Mouse (Mus musculus) cerebral cortex, adult 2 months (tissue): ENCODE data around the gene Hist1h3c.

ENCODE experiments used
- WGBS: fragments of 180-500 bp; shearing (Covaris S2); methylation state at CpG from one replicate; pipeline ENCODE4 v1.1.7; 2018; 5-methylcytosine and 5-hydroxymethylcytosine counted together

The Hist1h3c gene

GRCm38 (mm10) chr13:23738041-23738440 lies 7.4 kb downstream of the Hist1h3c start:
- 23% methylated on average over 4 of the region's 4 CpGs for WGBS

- 90% methylated on average over 5 of the region's 5 CpGs for WGBS
Observed at GRCm38 (mm10) chr13:23737091-23737490, 8.3 kb downstream of the Hist1h3c start.

- 21% methylated on average over 8 of the region's 8 CpGs for WGBS
Observed at GRCm38 (mm10) chr13:23732156-23732804, 13.1 kb downstream of the Hist1h3c start.

GRCm38 (mm10) chr13:23730479-23730878 lies 14.9 kb downstream of the Hist1h3c start:
- WGBS = 55% methylated on average over 8 of the region's 8 CpGs

- 93% methylated on average over 5 of the region's 5 CpGs for WGBS
Observed at GRCm38 (mm10) chr13:23729706-23730105, 15.7 kb downstream of the Hist1h3c start.

GRCm38 (mm10) chr13:23729192-23729525 lies 16.2 kb downstream of the Hist1h3c start:
- 85% methylated on average over 9 of the region's 9 CpGs for WGBS

GRCm38 (mm10) chr13:23728472-23729191 lies 16.8 kb downstream of the Hist1h3c start:
- WGBS = 81% methylated on average over 18 of the region's 18 CpGs

- 86% methylated on average over 1 of the region's 1 CpGs for WGBS
Observed at GRCm38 (mm10) chr13:23725213-23725612, 20.2 kb downstream of the Hist1h3c start.

- WGBS = 92% methylated on average over 4 of the region's 4 CpGs
Observed at GRCm38 (mm10) chr13:23724239-23724638, 21.2 kb downstream of the Hist1h3c start.

- WGBS = 25% methylated on average over 2 of the region's 2 CpGs
Observed at GRCm38 (mm10) chr13:23717593-23718245, 27.7 kb downstream of the Hist1h3c start.

- WGBS = 63% methylated on average over 11 of the region's 11 CpGs
Observed at GRCm38 (mm10) chr13:23717176-23717575, 28.2 kb downstream of the Hist1h3c start.

GRCm38 (mm10) chr13:23716261-23717042 lies 28.9 kb downstream of the Hist1h3c start:
- 83% methylated on average over 5 of the region's 5 CpGs for WGBS

- WGBS = 4% methylated on average over 17 of the region's 17 CpGs
Observed at GRCm38 (mm10) chr13:23710374-23711089, 34.9 kb downstream of the Hist1h3c start, which contains the start of gene Hfe. Hfe (minus strand) TSS chr13:23710854.

GRCm38 (mm10) chr13:23709714-23710373 lies 35.6 kb downstream of the Hist1h3c start:
- 22% methylated on average over 15 of the region's 15 CpGs for WGBS

- WGBS = 70% methylated on average over 4 of the region's 4 CpGs
Observed at GRCm38 (mm10) chr13:23708654-23709053, 36.7 kb downstream of the Hist1h3c start.

- 93% methylated on average over 4 of the region's 4 CpGs for WGBS
Observed at GRCm38 (mm10) chr13:23708041-23708440, 37.4 kb downstream of the Hist1h3c start.

- 96% methylated on average over 12 of the region's 12 CpGs for WGBS
Observed at GRCm38 (mm10) chr13:23706771-23707170, 38.6 kb downstream of the Hist1h3c start.

GRCm38 (mm10) chr13:23705751-23706356 lies 39.5 kb downstream of the Hist1h3c start:
- WGBS = 91% methylated on average over 7 of the region's 7 CpGs

GRCm38 (mm10) chr13:23702801-23703200 lies 42.6 kb downstream of the Hist1h3c start:
- WGBS = 78% methylated on average over 2 of the region's 2 CpGs

- 80% methylated on average over 4 of the region's 4 CpGs for WGBS
Observed at GRCm38 (mm10) chr13:23702220-23702619, 43.2 kb downstream of the Hist1h3c start.
